Mouse (Mus musculus): ENCODE measurements at regions not wholly inside any gene's neighbourhood (a gene's known extent, or its start where the extent isn't known, plus 50 kb on each side); places are given as distances from the start of the nearest gene placed in this dataset.
"Not testable (repeated sequence)": the region's sequence is repeated elsewhere in the genome, so short reads cannot be mapped to it uniquely, and the experiment has no call there.

DNA sequence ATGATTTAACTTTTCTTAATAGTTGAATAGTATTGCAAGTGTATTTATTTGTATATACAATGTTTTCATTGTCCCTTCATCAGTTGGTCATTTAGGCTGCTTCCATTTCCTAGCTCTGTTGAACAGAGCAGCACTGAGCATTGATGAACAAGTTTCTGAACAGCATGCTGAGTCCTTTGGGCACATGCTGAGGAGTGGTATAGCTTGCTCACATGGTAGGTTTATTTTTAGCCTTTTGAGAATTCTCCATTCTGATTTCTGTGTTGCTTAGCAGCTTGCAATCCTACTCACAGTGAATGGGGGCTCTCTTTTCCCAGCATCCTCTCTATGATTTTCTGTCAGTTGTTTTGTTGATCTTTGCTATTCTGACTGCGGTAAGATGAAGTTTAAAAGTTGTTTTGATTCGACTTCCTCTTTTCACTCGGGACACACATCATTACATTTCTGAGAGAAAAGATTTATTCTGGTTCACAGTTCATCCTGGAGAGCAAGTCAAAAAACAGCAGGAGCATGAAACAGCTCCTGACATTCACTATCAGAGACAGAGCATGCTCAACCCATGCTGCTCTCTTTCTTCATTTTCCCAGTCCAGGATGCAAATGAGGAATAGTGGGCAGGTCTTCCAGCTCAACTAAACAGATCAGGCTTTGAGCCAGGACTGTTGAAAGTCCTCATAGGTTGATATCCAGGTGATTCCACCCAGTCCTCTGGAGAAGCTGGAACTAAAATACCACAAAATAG, 413.1 kb downstream of the Gm37988 start:
- no peak for DNase-seq

DNA sequence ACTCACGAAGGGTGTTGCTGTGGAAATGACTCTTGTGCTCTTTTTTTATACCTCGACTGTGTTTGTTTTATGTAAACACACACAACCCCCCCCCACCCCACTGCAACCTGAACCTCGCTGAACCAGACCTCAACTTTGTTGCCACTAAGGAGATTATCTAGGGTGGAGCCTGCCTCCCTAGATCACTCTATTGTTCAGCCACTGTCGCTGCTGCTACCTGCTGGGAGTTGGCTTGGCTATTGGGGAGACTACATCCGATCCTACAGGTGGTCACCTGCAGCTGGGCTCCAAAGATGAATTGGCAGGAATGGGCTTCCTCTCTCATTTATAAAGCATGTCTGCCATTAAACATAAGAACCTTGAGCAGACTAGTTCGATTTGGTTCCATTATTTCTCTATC, 420.2 kb downstream of the Gm37988 start:
- no peak for DNase-seq

DNA sequence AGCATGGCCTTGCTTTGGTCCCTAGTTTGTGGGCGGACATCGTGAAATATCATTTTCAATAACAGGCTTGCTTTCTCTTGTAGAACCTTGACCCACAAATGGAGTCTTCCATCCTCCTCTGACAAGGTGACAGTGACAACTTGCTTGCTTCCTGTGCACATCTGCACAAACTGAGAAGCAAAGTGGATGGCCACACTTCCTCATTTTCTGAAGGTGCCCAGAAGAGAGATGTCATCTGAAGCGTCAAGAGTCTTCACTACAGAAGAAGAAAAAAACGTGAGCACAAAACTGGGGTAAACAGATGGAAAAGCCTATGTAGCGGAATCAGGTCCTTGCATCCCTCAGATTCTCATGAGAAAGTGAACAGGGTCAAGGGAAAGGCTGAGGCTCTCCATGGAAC, 423.5 kb downstream of the Gm37988 start:
- DNase-seq, result no peak

- DNase-seq, result no peak
Observed at GRCm38 (mm10) chr1:5231961-5232846, 424.5 kb downstream of the Gm37988 start.

- DNase-seq, result no peak
Observed at GRCm38 (mm10) chr1:5232847-5233245, 425.2 kb downstream of the Gm37988 start.

DNA sequence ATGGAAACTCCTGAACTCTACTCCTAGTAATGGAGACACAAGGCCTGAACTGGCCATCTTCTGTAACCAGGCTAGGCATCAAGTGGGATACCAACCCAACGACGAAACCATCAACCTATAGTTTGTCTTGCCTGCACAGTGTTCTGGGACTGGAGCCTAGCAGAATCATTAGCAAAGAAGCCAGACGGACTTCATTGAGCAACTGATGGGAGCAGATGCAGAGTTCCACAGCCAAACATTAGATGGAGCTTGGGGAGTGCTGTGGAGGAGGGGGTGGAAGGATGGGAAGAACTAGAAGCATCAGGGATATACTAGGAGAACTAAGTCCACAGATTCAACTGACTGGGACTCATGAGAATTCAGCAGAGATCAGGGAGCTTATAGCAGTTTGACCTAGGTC, 435.5 kb downstream of the Gm37988 start:
- DNase-seq, result no peak

GRCm38 (mm10) chr1:5260874-5261273, 453.2 kb downstream of the Gm37988 start:
- not testable (repeated sequence) for DNase-seq

- DNase-seq, result not testable (repeated sequence)
Observed at GRCm38 (mm10) chr1:5261297-5261696, 453.6 kb downstream of the Gm37988 start.

- DNase-seq, result no peak
Observed at GRCm38 (mm10) chr1:5273938-5274337, 466.2 kb downstream of the Gm37988 start.

GRCm38 (mm10) chr1:5294570-5294969, 486.9 kb downstream of the Gm37988 start:
- no peak for DNase-seq

DNA sequence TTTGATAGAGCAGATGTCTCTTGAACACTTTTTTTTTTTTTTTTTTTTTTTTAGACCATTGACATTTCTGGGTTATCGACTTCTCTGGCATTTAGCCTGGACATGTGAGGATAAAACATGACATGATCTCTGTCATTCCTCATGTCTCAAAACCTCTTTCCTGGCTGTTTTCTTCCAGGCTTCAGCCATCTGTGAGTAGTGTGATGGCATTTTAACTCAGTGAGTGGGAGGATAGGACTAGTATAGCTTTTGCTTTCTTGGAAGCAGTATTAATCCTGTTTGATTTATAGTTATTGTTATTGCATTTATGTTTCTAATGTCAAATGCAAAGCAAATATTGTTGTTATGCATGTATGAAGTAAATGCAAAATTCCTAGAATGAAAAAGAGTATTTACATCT, 489.9 kb downstream of the Gm37988 start:
- DNase-seq, result no peak

DNA sequence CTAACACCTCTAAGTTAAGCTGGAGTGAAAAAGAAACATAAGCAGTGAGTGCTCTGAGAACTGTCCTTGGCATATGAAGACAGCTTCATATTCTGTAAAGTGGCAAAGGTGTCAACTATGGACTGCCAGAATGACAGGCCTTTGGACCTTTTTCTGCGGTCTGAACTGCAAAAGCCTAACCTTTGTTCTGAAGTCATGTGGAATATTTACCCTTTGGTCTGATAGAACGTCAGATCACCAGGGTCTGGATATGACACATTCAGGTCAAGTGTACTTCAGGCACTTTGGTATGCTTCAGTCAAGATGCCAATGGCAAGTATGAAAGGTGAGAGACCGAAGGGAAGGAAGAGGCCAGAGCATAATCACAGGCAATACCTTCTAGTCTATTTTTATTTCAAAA, 504.0 kb downstream of the Gm37988 start:
- no peak for DNase-seq

DNA sequence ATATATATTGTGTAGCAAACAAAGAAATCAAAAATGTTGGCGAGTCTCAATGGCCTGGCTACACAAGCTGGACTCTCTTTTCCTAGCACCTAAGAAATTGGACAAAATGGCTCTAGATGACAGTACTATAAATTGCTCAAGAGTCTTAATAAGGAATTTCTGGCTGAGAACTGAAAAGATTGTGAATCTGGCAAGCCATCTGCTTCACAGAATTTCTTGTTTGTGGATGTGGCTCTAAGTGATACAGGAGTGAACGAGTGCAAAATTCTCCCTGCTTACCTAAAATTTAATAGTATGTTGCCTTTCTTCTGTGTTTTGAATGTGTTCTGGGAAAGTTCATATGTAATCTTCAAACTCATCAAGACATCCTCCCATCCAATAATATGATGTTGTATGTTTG, 508.1 kb downstream of the Gm37988 start:
- DNase-seq, result no peak

GRCm38 (mm10) chr1:5317088-5317487, 509.4 kb downstream of the Gm37988 start:
- no peak for DNase-seq

DNA sequence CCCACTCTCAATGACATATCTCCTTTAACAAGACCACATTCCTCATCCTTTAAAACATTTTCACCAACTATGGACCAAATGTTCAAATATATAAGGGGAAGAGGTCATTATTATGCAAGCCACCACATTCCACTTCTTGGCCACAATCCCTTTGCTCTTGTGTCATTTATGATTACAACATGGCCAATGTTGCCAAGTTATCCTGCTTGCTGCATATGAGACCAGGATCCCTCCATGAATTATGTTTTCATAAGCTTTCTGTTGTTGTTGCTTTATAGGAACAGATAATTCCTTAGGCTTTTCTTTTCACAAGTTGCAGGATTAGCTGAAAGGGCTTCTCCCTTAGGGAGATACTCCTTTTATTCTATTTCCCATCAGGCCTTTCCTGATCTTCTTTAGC, 518.6 kb downstream of the Gm37988 start:
- DNase-seq, result peak; percentile 34

All from heart, adult 11 months (tissue).